Comparison of ENCODE assay signal across 9 mouse cellular contexts in genomic region chr9:98497157-98497556, GRCm38 (mm10). TPM values are rescaled to one million over a fixed set of nuclear protein-coding genes. Genes with fewer than 3 reads are reported as not detected.
A peak's percentile ranks its signal among the peaks of the same experiment; 100 is the strongest.
DNase-seq lines count a peak whose midpoint lies in the region; ATAC-seq lines count a peak whose summit lies in the region.
"Had no signal": no experiment of that assay in that cellular context is flagged by ENCODE, and none has a peak within 500 bp of the region (broad histone marks: within the 10 kb centered on the region; RNA-seq: fewer than 3 reads in every experiment).

No protein-coding gene starts in this region.

- DNase-seq in 3T3-L1 (ENCODE audit: low read depth, low spot score) (peak; percentile 7), adipocyte (ENCODE audit: low spot score) (peak; percentile 5)
- no peak for DNase-seq in limb, embryonic 10.5 days (ENCODE audit: low spot score)
- DNase-seq in T-cell, adult 2 months (ENCODE audit: low spot score), result no peak
- DNase-seq in right cerebral cortex, postnatal 25 days, result no peak

- H3K9me3 ChIP-seq in limb, embryonic 10.5 days (replicated peaks), result no peaks in the 10 kb centered on the region
- H3K9me3 ChIP-seq in forebrain, embryonic 15.5 days, result no peaks in the 10 kb centered on the region

- 0 out of 2 replicates have a peak overlapping the region, but pooled peaks have one; percentile 6 for H3K4me3 ChIP-seq in limb, embryonic 10.5 days
- H3K4me3 ChIP-seq in forebrain, embryonic 15.5 days, result no peak overlapping the region

- H3K27ac ChIP-seq in limb, embryonic 10.5 days, result no peak overlapping the region
- H3K27ac ChIP-seq in forebrain, embryonic 15.5 days (replicated peaks), result no peak overlapping the region

- H3K4me1 ChIP-seq in limb, embryonic 10.5 days, result peaks cover 30% of the 10 kb centered on the region
- H3K4me1 ChIP-seq in forebrain, embryonic 15.5 days, result peaks cover 12% of the 10 kb centered on the region

- no peaks in the 10 kb centered on the region for H3K27me3 ChIP-seq in limb, embryonic 10.5 days (ENCODE audit: low read depth, poor library complexity, severe bottlenecking)
- H3K27me3 ChIP-seq in forebrain, embryonic 15.5 days, result no peaks in the 10 kb centered on the region

- peak; percentile 34 to 54; a peak in 2 of 4 replicates for ATAC-seq in hematopoietic stem cell, adult 5-6 weeks (replicated peaks in 1 of 2; ENCODE audit: insufficient read depth in 1 of 2, low FRiP score in 2 of 2, low TSS enrichment in 1 of 2, low read depth in 1 of 2, poor library complexity in 2 of 2, severe bottlenecking in 2 of 2)
- no peak for ATAC-seq in activated CD4-positive, CD25-positive, alpha-beta regulatory T cell, adult 4 months
- ATAC-seq in forebrain, embryonic 15.5 days (replicated peaks), result no peak

- WGBS in limb, embryonic 10.5 days, result 17% methylated on average over 7 of the region's 7 CpGs
- WGBS in forebrain, embryonic 15.5 days, result 52% methylated on average over 7 of the region's 7 CpGs

- H3K9ac ChIP-seq in forebrain, embryonic 15.5 days (replicated peaks), result no peak overlapping the region

- no peak overlapping the region for H3K4me2 ChIP-seq in forebrain, embryonic 15.5 days (replicated peaks)

- no peaks in the 10 kb centered on the region for H3K36me3 ChIP-seq in limb, embryonic 10.5 days
- no peaks in the 10 kb centered on the region for H3K36me3 ChIP-seq in forebrain, embryonic 15.5 days

RNA-seq across cellular contexts. Expression of gene Rbp2, which starts 11.2 kb away (rescaled TPM):
- 1.1 TPM in 1 of 2 replicates, not detected in the other for total RNA-seq in hematopoietic stem cell, adult 5-6 weeks (2017)
- 0.45 and 0.46 TPM in 2 replicates for polyA plus RNA-seq in limb, embryonic 10.5 days (2016; fragmentation: Nextera tagmentation; extraction: Ambion mirVana)
- not detected for polyA plus RNA-seq in activated CD4-positive, CD25-positive, alpha-beta regulatory T cell, adult 4 months (2017; shearing (Covaris generic))
- polyA plus RNA-seq in forebrain, embryonic 15.5 days (2015; fragmentation: Nextera tagmentation; extraction: Ambion mirVana), result 0.53 TPM in 1 of 2 replicates, not detected in the other
- total RNA-seq: left cerebral cortex, postnatal 36 days had no signal

Comparison
In these comparisons a context has a peak if more than half of its experiments do, and no peak if none do; other contexts are left out.
1. DNase-seq: peak in 3T3-L1 (single experiment) and adipocyte (single experiment); none in limb, embryonic 10.5 days (single experiment), T-cell, adult 2 months (single experiment) and right cerebral cortex, postnatal 25 days (single experiment).
2. ATAC-seq: peak in hematopoietic stem cell, adult 5-6 weeks (2 of 2); none in activated CD4-positive, CD25-positive, alpha-beta regulatory T cell, adult 4 months (single experiment) and forebrain, embryonic 15.5 days (single experiment).